Mouse (Mus musculus) midbrain, embryonic 16.5 days (tissue): ENCODE results near the gene Slc43a1. TPM values are rescaled to one million over a fixed set of nuclear protein-coding genes. Genes with fewer than 3 reads are reported as not detected.
A peak's percentile ranks its signal among the peaks of the same experiment; 100 is the strongest.

Source experiments
- ATAC-seq: fragments of 200-750 bp; cut with Nextera tagmentation; 2 replicates; pipeline ENCODE4 v1.8.0; 2017; ENCODE audit warnings: moderate TSS enrichment
- H3K27ac ChIP-seq: fragments of 300-500 bp; sonication (generic); 2 replicates; pipeline ENCODE4 v1.5.1; 2014; ENCODE audit warnings: mild to moderate bottlenecking, low read length, mixed read lengths
- H3K27me3 ChIP-seq: fragments of 300-500 bp; sonication (generic); 2 replicates; pipeline ENCODE4 v1.6.1; 2014; ENCODE audit warnings: low read depth, low read length, mixed read lengths; ENCODE audit not compliant: control insufficient read depth, insufficient read depth
- H3K36me3 ChIP-seq: fragments of 300-500 bp; sonication (generic); 2 replicates; pipeline ENCODE4 v1.6.1; 2014; ENCODE audit warnings: mild to moderate bottlenecking, low read length, moderate library complexity, mixed read lengths; ENCODE audit not compliant: control insufficient read depth, insufficient read depth
- H3K4me1 ChIP-seq: fragments of 300-500 bp; sonication (generic); 2 replicates; pipeline ENCODE4 v1.6.1; 2014; ENCODE audit warnings: mild to moderate bottlenecking, low read length, mixed read lengths; ENCODE audit not compliant: control insufficient read depth, insufficient read depth
- H3K4me2 ChIP-seq: fragments of 300-500 bp; sonication (generic); 2 replicates; pipeline ENCODE4 v1.6.1; 2014; ENCODE audit warnings: mild to moderate bottlenecking, low read length, mixed read lengths
- H3K4me3 ChIP-seq: fragments of 300-500 bp; sonication (generic); 2 replicates; pipeline ENCODE4 v1.5.1; 2014; ENCODE audit warnings: low read depth, mild to moderate bottlenecking, low read length, moderate library complexity, mixed read lengths
- H3K9ac ChIP-seq: fragments of 300-500 bp; sonication (generic); 2 replicates; pipeline ENCODE4 v1.6.1; 2014; ENCODE audit warnings: low read depth, low read length, mixed read lengths
- H3K9me3 ChIP-seq: fragments of 300-500 bp; sonication (generic); replicated peaks from 2 replicates; pipeline ENCODE4 v1.6.1; 2014; ENCODE audit warnings: mild to moderate bottlenecking, low read length, mixed read lengths; ENCODE audit not compliant: control insufficient read depth, poor library complexity, severe bottlenecking
- WGBS: fragments of 180-500 bp; shearing (Covaris S2); extraction: QIAGEN DNeasy Blood & Tissue Kit; methylation state at CpG from one replicate; pipeline ENCODE4 v1.1.7; 2014; 5-methylcytosine and 5-hydroxymethylcytosine counted together
- polyA plus RNA-seq: library from polyadenylated mRNA; unstranded; fragments of >200 nt; fragmentation: Nextera tagmentation; extraction: Ambion mirVana; gene quantifications from 2 replicates; pipeline ENCODE4 v1.2.1, GENCODE M21; 2015

The Slc43a1 gene
- polyA plus RNA-seq, 1 experiment from 2014 or later, result 0.73 TPM

DNA sequence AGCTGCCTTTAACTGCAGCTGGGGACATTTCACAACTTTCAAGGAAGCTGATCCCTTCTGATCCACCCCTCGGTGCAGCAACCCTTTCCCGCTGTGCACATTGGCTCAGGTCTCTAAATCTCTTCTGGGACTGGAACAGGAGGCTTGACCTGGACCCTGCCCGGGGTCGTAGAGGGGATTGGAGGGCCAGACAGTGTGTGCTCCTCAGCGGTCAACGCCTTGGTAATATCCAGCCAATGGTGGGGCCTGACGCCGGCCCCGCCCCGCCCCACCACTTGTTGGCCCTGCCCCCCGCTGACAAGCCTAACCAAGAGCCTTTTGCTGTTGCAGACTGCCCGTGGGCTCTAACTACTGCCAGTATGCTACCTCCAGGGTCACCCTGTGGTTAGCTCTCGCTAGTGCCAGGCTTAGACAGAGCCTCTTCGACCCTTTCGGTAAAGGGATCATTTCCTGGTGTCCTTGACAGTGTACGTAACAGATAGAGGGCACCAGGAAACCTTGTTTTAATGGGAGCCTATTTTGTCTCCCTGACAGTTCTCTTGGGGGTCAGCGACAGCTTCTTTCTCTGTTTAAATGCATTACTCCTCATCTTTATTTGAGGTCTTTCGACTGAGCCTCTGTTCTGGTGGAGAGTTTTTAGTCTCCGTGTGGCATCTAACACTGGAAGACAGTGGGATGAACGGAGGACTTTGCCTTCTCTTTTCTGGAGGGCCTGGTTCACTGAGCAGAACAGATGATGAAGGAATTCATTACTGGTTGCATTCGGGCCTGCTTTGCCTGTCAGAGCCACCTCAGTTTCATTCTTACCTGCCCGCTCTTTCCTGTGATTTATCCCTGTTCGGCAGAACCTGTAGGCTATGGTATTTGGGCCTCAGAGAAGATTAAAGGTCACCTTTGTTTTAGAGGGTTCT lies 12.7 kb downstream of the Slc43a1 start:
- no peak overlapping the region; the same call in 1 of the 2 replicates for H3K4me2 ChIP-seq
- H3K9me3 ChIP-seq, result no peaks in the 10 kb centered on the region
- no peaks in the 10 kb centered on the region for H3K4me1 ChIP-seq
- ATAC-seq, result no peak
- no peaks in the 10 kb centered on the region for H3K36me3 ChIP-seq
- 30% methylated on average over 23 of the region's 23 CpGs for WGBS
- no peak overlapping the region for H3K27ac ChIP-seq
- H3K4me3 ChIP-seq, result no peak overlapping the region
- no peak overlapping the region for H3K9ac ChIP-seq
- H3K27me3 ChIP-seq, result no peaks in the 10 kb centered on the region

DNA sequence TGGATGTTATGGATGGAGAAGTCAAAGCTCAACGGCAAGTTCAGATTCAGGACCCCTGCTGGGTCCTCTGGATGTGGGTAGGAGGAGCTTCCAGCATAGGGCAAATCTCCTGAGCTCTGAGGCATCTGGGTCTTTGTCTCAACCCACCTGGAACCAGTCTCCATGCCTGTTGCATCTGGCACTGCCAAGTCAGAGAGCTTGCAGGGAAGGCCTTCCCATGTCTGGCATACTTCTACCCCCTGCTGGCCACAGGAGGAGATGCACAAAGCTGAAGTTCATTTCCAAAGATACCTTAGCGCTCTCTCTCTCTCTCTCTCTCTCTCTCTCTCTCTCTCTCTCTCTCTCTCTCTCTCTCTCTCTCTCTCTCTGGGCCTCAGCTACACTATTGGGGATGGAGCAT lies 17.1 kb downstream of the Slc43a1 start:
- no peak overlapping the region for H3K4me2 ChIP-seq
- no peaks in the 10 kb centered on the region for H3K4me1 ChIP-seq
- H3K4me3 ChIP-seq, result no peak overlapping the region
- H3K27me3 ChIP-seq, result no peaks in the 10 kb centered on the region
- no peak overlapping the region for H3K27ac ChIP-seq
- no peaks in the 10 kb centered on the region for H3K36me3 ChIP-seq
- 56% methylated on average over 2 of the region's 2 CpGs for WGBS
- peak; percentile 81 for ATAC-seq
- H3K9me3 ChIP-seq, result no peaks in the 10 kb centered on the region
- no peak overlapping the region for H3K9ac ChIP-seq

DNA sequence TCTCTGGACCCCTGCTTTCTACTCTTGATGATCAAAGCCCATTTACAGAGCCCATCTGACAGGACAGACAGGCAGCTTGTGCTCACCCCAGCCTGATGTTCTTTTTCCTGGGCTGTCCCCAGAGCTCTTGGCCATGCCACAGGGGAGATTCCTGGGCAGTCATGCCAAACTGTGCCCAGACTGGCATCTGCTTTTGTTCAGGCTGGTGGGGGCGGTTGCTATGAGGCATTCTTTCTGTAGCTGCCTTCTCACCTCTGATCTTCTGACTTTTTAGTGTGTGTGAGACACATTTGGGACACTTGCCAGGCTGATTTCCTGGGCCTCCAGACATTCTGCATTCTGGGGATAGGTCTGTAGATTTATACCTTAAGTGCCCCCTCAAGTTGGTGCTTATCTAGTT lies 19.9 kb downstream of the Slc43a1 start:
- Histone ChIP-seq H3K9ac (no peak overlapping the region), H3K27me3 (no peaks in the 10 kb centered on the region), H3K4me1 (no peaks in the 10 kb centered on the region), H3K36me3 (no peaks in the 10 kb centered on the region), H3K4me2 (no peak overlapping the region), H3K4me3 (no peak overlapping the region), H3K9me3 (no peaks in the 10 kb centered on the region), H3K27ac (no peak overlapping the region)
- no peak for ATAC-seq
- WGBS, result 86% methylated on average over 1 of the region's 1 CpGs

DNA sequence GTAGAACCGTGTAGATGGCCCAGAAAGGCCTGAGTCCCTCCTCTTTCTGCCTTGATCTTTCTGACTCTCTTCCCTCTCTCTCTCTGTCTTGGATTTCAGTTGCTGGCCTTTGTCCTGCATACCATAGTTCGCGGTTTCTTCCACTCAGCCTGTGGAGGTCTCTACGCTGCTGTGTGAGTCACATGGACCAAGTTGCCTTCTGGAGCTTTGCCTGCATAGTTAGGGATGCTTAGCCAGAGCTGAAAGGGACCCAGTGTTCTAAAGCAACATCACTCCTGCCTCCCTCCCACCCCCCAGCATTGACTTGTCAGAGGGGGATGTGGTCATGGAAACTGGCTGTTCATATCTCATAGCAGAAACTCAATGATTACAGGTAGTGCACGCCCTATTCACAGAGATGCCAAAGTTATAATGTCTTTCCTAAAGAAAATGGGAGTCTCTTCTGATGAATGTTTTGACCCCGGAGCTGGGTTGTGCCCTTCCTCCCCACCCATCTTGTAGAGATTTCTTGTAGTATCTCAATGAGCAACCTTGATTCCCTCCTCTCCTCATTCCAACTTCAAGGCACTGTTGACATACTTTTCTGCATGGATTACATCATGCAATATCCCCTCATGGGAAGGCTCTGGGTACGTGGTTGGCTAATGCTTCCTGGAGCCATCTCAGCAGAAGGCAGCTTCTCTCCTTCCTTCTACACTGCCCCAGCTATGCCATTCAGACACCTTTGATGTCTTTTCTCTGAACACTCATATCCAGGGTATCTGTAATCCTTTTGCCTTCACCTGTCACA lies 21.5 kb downstream of the Slc43a1 start:
- Histone ChIP-seq H3K4me1 (no peaks in the 10 kb centered on the region), H3K4me2 (no peak overlapping the region), H3K36me3 (no peaks in the 10 kb centered on the region), H3K27ac (no peak overlapping the region), H3K27me3 (no peaks in the 10 kb centered on the region), H3K4me3 (no peak overlapping the region), H3K9ac (no peak overlapping the region), H3K9me3 (no peaks in the 10 kb centered on the region)
- no peak for ATAC-seq
- WGBS, result 86% methylated on average over 7 of the region's 7 CpGs

DNA sequence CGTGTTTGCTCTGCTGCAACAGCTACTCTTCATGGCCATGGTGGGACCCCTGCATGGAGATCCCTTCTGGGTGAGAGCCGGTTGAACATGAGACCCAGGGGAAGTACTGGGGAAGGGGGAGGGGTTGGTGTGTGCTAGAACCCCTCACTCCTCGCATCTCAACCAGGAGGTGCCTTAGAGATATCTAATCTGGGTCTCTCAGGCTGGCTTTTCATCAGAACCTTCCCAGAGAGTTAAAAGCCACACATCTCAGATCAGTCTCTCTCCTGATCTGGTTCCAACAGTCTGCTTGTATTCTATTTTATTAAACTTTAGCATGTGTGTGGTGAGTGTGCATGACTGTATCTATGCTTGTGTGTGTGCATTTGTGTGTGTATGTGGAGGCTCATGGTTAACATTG lies 22.8 kb downstream of the Slc43a1 start:
- no peaks in the 10 kb centered on the region for H3K36me3 ChIP-seq
- H3K9ac ChIP-seq, result no peak overlapping the region
- no peak overlapping the region for H3K4me2 ChIP-seq
- 91% methylated on average over 3 of the region's 3 CpGs for WGBS
- no peak overlapping the region for H3K4me3 ChIP-seq
- H3K27ac ChIP-seq, result no peak overlapping the region
- peaks cover 9% of the 10 kb centered on the region; the same call in 1 of the 2 replicates for H3K27me3 ChIP-seq
- H3K9me3 ChIP-seq, result no peaks in the 10 kb centered on the region
- peaks cover 8% of the 10 kb centered on the region; the same call in 1 of the 2 replicates for H3K4me1 ChIP-seq
- ATAC-seq, result no peak

DNA sequence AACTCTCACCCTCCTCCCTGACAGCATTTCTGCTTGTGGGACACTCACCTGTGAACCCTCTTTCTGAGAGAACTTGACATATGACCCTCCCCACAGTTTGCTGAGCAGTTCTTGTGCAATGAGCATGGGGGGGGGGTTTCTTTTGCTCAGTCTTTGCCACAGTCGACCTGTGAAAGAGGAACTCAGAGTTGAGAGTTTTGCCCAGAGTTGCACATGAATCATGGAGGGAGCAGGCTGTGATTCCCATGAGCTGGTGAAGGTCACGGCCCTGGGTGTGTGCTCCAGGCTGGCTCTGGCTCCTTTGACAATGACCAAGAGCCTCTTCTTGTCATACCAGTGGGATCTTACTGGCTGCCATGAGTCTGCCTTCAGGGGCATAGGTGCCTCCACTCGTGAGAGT lies 23.6 kb downstream of the Slc43a1 start:
- peaks cover 8% of the 10 kb centered on the region; the same call in 1 of the 2 replicates for H3K4me1 ChIP-seq
- 80% methylated on average over 3 of the region's 3 CpGs for WGBS
- H3K27ac ChIP-seq, result no peak overlapping the region
- ATAC-seq, result no peak
- no peaks in the 10 kb centered on the region for H3K36me3 ChIP-seq
- H3K9me3 ChIP-seq, result no peaks in the 10 kb centered on the region
- H3K9ac ChIP-seq, result no peak overlapping the region
- H3K27me3 ChIP-seq, result peaks cover 15% of the 10 kb centered on the region
- no peak overlapping the region for H3K4me2 ChIP-seq
- H3K4me3 ChIP-seq, result no peak overlapping the region

DNA sequence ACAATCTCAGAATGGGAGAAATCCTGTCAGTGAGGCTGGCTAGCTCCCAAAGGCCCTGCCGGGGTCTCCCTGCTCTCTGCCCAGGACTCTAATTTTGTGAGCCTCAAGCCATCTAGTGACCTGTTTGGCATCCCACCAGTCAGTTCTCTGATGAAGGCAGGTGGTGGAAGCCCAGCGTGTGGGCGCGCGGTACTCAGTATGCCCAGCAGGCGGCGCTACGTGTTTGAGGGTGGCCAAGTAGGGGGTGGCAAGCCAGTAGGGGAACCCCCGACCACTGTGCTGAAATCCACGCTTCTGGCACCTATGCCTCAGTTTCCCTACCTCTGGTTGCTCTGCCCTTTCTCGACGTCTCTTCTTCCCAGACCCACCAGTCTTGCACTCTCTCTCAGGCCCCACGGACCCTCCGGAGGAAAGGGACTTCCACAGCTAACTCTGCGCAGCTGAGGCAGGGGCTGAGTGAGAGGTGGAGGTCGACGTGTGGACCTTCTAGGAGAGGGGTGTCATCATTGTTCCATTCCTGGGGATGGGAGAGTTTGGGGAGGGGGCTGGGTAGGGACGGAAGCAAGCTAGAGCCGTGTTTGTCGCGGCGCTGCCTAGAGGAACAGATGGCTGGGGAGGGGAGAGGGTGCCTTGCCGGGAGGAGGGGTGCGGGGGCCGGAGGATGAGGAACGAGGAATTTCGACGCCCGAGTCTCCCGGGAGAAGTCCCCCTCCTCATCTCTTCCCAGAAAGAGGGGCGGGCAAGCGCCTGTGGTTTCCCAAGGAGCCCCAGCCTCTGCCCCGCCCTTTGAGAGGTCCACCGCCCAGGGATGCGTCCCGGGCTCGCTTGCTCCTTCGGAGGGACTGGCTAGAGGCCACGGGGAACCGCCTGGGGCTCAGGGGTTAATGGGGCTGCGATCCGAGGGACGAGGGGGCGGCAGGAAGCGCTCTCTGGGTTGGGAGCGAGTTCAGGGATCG lies 27.2 kb downstream of the Slc43a1 start:
- WGBS, result 1% methylated on average over 45 of the region's 47 CpGs
- peak overlapping the region; percentile 52 for H3K9ac ChIP-seq
- peak overlapping the region; percentile 79 for H3K4me2 ChIP-seq
- H3K4me3 ChIP-seq, result peak overlapping the region; percentile 35
- H3K27ac ChIP-seq, result no peak overlapping the region
- peaks cover 29% of the 10 kb centered on the region for H3K27me3 ChIP-seq
- H3K36me3 ChIP-seq, result no peaks in the 10 kb centered on the region
- H3K4me1 ChIP-seq, result peaks cover 8% of the 10 kb centered on the region; the same call in 1 of the 2 replicates
- ATAC-seq, result peak; percentile 49
- no peaks in the 10 kb centered on the region for H3K9me3 ChIP-seq

DNA sequence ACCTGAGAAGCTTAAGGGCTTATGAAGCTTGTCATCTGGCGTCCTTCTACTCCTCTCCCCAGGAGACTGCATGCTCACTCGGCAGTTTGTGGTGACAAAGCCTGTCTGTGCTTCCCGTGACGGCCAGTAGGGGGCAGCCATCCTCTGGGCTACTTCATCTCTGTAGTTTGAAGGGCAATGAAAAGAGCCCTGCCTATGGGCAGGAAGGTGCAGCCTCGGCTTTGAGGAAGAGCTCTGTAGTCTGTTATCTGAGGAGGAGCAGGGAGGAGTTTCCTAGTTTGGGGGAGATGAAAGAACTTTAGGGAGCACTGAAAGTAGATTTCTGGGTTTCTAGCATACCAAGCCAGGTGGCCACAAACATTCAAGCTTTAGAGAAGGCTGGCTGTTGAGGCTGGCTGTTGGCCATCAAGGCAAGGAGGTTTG lies 29.9 kb downstream of the Slc43a1 start:
- H3K9ac ChIP-seq, result no peak overlapping the region
- 10% methylated on average over 5 of the region's 5 CpGs for WGBS
- no peak overlapping the region for H3K4me3 ChIP-seq
- H3K27ac ChIP-seq, result no peak overlapping the region
- peaks cover 17% of the 10 kb centered on the region for H3K4me1 ChIP-seq
- no peaks in the 10 kb centered on the region for H3K36me3 ChIP-seq
- ATAC-seq, result no peak
- H3K9me3 ChIP-seq, result no peaks in the 10 kb centered on the region
- H3K4me2 ChIP-seq, result no peak overlapping the region
- H3K27me3 ChIP-seq, result peaks cover 51% of the 10 kb centered on the region
